Mouse (Mus musculus): ENCODE results near the gene Bhlhb9.
"Not testable (repeated sequence)": the region's sequence is repeated elsewhere in the genome, so short reads cannot be mapped to it uniquely, and the experiment has no call there.

The Bhlhb9 gene
- long read RNA-seq, experiment 1, transcript Bhlhb9-204 (5 exons, 2,812 nt), result major isoform, 5 of 6 reads
- long read RNA-seq, experiment 1, partial matches to known transcripts, result 0 of 6 reads
- long read RNA-seq, experiment 1, other reads (novel, unspliced or antisense), result 0 of 6 reads
- long read RNA-seq, experiment 2, transcript Bhlhb9-204 (5 exons, 2,812 nt), result major isoform, 8 of 20 reads
- long read RNA-seq, experiment 2, partial matches to known transcripts, result 0 of 20 reads
- long read RNA-seq, experiment 2, other reads (novel, unspliced or antisense), result 8 of 20 reads

DNA sequence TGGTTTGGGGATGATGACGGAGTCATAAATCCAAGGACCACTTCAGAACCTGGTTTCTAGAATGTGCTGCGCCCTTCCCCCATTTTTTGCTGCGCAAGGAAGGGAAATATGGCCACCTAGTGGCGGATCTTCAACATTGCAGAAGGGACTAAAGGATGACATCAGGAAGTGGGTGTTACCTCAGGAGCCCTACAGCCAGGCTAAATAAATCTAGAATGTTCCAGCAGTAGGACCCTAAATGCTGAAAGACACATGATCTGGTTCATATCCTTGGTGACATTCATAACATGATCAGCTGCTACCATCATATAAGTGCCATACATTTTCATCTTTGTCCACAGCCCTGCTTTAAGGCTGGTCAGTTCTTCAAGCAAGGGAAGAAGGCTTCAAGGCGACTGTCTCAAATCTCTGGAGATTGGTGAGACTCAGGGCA lies at the start of gene Bhlhb9:
Gene Bhlhb9, plus strand, starts transcription at position 383 of the 433 bp plus-strand sequence.
- intact Hi-C loops (cut with DNase I), result not testable (repeated sequence)

DNA sequence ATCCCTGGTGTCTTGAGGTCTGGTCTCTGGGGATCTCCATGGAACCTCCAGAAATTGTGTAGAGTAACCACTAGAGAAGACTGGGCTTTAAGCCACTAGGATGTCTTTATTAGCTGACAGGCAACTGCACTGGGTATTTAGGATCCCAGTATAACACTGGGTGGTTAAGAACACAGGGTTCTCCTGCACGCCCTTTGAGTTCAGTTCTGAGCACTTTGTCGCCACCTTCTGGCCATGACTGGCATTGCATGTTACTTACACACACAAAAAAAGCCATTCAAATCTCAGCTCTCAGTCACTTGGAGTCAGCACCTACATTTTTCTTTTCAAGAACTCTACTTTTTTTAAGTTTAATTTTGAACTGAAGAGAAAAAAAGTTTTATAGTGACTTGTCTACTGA lies 44.6 kb upstream of the Bhlhb9 start:
- intact Hi-C loops (cut with DNase I), result loop anchor here (10.0 kb wide), 1 partner anchor 88 kb away; no protein-coding TSS in a partner anchor

DNA sequence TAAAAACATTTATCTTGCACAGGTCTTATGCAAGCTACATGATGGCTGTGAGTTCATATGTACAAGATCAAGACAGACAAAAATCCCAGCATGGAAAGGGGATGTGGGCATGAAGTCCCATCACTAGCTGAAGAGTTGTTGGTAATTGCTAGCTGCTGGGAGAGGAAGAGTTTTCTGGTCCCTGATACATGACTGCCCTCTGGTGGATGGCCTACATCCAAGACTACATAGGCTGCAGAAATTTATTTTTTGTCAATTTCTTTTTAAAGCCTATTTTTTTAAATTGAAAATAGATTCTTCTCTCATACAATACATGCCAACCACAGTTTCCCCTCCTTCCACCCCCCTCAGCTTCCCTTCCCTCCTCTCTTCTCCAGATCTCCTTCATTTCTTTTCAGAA lies 35.7 kb upstream of the Bhlhb9 start:
- intact Hi-C loops (cut with DNase I), result no loop called here

DNA sequence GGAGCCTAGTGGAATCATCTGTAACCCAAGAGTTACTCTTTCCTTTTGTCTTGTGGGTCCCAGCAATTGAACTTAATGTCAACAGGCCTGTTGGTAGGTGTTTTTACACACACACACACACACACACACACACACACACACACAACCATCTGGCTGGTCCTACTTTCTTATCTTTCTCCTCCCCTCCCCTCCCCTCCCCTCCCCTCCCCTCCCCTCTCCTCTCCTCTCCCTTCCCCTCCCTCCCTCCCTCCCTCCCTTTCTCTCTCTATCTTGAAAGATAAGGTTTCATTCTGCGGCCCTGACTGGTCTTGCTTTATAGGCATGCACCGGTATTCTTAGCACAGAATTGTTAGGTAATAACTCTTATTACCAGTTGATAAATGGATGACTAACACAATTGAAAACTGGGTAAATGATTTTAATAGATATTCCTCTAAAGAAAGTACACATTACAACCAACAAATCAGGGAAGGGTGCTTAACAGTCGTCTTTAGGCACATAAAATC lies 29.3 kb upstream of the Bhlhb9 start:
- intact Hi-C loops (cut with DNase I), result no loop called here

DNA sequence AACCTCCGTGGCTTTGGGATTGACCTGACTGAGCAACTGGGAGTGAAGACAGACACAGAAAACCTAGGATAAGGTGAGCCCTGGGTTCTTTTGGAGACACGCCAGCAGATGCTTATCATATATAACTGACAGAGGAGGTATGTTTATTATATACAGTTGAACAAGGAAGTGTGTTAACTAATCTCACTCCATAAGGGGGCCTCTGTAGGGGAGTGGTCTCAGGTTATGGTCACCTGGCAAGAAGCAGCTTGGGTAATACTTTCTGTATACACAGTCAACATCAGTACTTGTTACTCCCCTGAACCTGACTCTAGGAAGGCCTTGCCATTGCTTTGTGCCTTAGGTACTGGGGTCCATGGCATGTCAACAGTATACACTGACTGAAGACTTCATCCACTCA lies 28.8 kb upstream of the Bhlhb9 start:
- intact Hi-C loops (cut with DNase I), result no loop called here

DNA sequence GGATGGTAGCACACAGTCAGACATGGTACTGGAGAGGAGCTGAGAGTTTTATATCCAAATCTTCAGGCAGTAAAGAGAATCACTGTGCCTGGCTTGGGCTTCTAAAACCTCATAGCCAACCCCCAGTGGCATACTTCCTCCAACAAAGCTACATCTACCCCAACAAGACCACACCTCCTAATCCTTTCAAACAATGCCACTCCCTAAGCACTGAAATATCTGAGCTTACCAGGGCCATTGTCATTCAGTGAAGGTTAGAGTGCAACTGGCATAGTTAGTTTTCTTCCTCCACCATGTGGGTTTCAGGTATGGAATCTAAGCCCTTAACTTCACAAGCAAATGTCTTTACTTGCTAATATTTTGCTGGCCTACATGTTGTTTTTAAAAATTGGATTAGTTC lies 5.9 kb upstream of the Bhlhb9 start:
- intact Hi-C loops (cut with DNase I), result no loop called here

DNA sequence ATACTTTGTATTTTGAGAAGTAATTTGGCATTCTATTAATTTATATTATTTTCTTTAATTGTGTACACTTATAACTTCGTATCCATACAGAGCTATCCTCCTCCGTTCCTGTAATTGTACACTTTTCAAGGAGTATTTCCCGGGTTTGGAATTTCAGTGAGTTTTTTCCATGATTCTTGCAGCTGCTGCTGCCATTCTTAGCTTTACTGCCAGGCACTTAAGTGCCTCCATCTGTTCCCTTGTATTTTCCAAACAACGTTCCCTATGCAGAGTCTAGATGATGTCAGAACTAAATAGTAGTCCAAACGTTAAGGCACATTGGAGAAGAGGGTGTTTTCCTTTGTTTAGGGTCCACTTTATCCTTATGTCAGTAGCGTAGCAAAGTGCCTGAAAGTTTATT lies 5.1 kb upstream of the Bhlhb9 start:
- intact Hi-C loops (cut with DNase I), result no loop called here

DNA sequence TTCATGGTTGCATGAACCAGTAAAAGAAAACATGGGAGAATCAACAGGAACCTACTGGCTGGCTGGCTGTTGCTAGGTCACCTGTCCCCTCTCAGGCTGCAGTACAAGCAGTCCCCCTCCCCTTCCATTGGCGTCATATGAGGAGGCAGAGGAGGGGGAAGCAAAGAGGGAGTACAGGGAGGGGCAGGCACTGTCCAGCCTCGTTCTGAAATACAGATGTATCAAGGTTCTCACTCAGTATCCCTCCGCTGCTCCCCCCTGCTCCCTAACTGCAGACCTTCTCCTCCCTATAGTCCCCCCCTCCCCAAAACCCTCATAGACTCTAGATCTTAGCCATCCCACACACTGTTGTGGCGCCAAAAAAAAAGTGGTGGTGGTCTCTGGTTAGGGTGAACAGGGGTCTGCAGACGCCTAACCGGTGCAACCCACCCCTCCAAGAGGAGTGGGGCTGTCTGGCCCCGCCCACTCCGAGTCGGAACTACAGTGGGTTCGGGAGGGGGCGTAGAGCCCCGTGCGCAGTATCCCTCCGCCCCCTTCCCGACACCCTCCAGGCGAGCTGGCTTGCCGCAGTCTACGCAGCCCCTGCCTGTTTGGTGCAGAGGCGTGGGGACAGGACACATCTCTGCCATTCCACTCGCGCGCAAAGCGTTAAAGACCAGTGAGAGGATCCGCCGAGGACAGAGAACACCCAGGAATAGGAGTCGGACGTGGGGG lies 1.6 kb upstream of the Bhlhb9 start:
- intact Hi-C loops (cut with DNase I), result not testable (repeated sequence)

DNA sequence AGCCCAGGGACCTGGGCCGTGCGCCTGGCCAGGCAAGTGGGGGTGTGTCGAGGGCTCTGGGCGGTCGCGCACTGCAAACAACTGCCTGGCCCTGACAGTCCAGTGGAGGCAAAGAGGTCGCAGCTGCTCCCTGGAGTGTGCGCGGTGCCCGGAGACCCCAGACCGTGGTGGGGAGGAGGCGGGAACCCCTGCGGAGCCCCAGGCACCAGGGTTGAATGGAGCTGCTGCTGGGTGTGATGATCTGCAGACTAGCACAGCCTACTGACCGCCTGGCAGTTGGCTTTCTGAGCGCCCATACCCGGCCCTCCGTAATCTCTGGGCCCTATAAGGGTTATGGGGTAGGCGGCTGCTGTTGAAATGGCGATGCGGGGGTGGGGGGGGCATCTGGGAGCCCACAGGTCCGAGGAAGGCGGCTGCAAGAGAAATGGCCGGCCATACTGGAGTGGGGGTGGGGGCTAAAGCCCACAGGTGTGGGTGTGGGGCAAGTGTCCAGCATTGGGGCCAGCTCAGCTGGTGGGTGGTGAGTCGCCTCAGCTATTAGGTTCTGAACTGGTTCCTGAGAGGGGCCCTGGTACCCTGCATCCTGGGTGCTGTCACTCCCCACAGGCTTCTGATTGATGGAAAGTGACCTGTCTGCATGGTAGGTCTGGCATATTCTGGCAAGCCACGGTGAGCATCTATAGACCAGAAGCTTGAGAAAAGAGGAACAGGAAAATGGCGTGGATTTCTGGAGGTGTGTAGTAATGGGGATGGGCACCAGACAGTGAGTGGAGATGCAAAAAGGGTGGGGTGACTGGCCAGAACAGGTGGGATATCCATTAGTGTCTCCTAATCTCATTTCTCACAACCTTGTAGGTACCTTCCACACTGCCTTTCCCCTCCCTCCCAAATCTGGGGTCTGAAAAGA lies 836 bp upstream of the Bhlhb9 start:
- intact Hi-C loops (cut with DNase I), result not testable (repeated sequence)

DNA sequence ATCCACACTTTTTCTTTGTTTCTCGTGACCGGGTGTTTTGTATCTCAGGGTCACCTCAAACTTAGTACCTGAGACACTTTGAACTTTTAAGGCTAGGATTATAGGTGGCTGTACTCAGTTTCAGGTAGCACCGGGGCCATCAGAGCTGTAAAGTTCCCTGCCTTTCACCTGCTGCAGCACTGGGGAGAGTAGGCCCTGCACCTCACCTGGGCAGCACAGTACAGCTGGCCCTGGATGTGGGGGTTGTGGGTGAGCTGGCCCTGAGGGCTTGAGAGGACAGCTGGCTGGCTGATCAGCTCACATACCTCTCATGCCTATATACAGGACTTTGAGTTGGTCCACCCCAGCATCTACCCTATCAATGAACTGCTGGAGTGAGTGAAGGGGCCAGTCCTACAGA lies 6.8 kb downstream of the Bhlhb9 start:
- intact Hi-C loops (cut with DNase I), result no loop called here

DNA sequence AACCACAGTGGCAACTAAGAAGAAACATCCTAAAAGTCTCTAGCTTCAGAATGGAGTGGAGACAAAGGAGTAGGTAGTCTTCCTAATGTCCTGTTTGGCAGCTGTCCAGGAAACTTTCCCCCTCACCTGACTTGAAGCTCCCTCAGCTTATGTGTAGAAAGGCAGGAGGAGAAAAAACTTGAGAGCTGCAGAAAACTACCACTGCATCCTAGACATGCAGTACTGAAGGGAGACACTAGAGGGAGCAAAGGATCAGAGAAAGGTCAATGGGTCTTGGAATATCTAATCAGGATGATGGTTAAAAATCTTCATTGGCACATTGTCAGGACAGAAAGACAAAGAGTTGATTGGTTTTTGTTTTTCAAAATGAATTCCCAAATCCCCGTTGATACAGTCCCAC lies 8.4 kb downstream of the Bhlhb9 start:
- intact Hi-C loops (cut with DNase I), result loop anchor here (5.0 kb wide), 1 partner anchor 157 kb away; no protein-coding TSS in a partner anchor

DNA sequence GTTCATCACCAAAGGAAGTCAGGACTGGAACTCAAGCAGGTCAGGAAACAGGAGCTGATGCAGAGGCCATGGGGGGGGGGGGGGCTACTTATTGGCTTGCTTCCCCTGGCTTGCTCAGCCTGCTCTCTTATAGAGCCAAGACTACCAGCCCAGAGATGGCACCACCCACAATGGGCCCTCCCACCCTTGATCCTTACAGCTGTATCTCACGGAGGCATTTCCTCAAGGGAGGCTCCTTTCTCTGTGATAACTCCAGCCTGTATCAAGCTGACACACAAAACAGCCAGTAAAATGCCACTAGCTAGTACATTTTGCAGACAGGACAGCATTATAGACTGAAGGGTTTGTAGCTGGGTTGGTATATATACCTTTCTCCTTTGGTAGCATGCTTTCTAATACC lies 38.5 kb downstream of the Bhlhb9 start:
- intact Hi-C loops (cut with DNase I), result not testable (repeated sequence)

DNA sequence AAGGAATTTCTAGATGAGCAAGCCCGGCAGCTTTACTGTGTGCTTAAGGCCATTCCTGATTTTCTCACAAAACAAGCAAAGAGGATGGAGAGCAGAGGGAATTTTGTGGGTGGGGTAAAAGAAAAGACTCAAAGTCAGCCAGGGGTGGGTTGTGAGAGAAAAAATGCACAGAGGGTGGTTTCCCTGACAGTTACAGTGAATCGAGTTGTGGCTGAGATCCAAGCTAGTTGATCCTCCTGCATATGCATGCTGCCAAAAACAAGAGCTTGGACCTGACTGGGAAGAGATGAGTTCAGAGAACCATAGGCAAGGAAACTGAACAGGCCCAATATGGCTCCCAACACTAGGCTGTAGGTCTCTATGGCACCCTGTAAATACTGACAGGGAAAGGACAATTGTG lies 40.5 kb downstream of the Bhlhb9 start:
- intact Hi-C loops (cut with DNase I), result no loop called here

DNA sequence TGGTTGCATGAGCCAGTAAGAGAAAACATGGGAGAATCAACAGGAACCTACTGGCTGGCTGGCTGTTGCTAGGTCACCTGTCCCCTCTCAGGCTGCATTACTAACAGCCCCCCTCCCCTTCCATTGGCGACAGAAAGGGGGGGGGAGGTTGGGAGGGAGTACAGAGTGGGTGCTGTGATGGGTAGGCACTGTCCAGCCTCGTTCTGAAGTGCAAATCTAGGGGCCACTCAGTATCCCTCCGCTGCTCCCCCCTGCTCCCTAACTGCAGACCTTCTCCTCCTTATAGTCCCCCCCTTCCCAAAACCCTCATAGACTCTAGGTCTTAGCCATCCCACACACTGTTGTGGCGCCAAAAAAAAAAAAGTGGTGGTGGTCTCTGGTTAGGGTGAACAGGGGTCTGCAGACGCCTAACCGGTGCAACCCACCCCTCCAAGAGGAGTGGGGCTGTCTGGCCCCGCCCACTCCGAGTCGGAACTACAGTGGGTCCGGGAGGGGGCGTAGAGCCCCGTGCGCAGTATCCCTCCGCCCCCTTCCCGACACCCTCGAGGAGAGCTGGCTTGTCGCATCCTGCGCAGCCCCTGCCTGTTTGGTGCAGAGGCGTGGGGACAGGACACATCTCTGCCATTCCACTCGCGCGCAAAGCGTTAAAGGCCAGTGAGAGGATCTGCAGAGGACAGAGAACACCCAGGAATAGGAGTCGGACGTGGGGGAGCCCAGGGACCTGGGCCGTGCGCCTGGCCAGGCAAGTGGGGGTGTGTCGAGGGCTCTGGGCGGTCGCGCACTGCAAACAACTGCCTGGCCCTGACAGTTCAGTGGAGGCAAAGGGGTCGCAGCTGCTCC lies 41.3 kb downstream of the Bhlhb9 start, which contains the start of gene Gprasp2:
Gene Gprasp2, plus strand, starts transcription at position 514 of the 840 bp plus-strand sequence.
- intact Hi-C loops (cut with DNase I), result not testable (repeated sequence)

DNA sequence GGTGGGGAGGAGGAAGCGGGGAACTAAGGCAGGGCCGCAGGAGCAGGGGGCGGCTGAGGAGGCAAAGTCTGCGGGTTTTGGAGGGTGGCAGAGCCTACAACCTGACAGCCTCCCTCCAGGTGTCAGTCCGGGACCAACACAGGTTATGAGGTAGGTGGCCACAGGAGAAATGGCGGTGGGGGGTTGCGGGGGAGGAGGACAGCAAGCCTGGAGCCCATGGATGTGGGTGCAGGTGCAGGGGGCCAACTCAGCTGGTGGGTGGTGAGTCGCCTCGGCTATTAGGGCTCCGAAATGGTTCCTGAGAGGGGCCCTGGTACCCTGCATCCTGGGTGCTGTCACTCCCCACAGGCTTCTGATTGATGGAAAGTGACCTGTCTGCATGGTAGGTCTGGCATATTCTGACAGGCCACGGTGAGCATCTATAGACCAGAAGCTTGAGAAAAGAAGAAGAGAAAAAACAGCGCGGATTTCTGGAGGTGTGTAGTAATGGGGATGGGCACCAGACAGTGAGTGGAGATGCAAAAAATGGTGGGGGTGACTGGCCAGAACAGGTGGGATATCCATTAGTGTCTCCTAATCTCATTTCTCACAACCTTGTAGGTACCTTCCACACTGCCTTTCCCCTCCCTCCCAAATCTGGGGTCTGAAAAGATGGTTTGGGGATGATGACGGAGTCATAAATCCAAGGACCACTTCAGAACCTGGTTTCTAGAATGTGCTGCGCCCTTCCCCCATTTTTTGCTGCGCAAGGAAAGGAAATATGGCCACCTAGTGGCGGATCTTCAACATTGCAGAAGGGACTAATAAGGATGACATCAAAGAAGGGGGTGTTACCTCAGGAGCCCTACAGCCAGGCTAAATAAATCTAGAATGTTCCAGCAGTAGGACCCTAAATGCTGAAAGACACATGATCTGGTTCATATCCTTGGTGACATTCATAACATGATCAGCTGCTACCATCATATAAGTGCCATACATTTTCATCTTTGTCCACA lies 42.3 kb downstream of the Bhlhb9 start:
- intact Hi-C loops (cut with DNase I), result not testable (repeated sequence)

DNA sequence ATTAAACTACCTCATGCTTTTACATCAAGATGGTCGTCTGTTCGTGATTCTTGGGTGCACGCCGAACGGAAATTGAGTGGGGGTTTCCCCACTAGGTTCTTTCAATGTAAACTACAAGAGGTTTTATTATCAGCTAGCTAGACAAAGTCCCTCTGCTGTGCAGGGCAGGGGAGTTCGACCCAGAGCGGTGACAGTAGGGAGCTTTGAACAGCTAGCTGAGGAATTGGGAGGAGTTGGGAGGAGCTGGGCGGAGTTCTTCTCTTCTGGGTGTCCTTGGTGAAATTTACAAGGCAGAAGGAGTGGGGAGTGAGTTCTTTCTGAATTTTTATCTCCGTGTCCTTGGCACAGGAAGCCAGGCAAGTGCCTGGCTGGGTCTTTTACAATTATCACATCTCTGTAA lies 69.4 kb downstream of the Bhlhb9 start:
- intact Hi-C loops (cut with DNase I), result not testable (repeated sequence)

DNA sequence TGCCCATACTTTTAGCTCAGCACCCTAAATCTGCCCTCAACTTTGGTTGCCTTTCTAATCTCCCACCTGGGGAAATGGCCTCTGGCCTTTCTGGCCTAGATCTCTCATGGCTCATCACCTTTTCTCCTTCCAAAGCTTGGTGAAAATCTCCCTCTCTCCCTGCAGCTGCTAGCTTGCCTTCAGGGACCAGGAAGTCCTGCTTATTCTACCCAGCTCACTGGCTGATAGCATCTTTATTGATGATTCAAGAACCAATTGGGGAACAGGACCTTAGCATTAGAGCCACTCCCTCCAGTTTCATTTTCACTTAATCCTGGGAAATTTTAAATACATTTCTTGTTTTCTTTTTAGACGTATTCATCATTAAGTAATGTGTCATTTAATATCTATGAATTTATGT lies 79.3 kb downstream of the Bhlhb9 start:
- intact Hi-C loops (cut with DNase I), result no loop called here

DNA sequence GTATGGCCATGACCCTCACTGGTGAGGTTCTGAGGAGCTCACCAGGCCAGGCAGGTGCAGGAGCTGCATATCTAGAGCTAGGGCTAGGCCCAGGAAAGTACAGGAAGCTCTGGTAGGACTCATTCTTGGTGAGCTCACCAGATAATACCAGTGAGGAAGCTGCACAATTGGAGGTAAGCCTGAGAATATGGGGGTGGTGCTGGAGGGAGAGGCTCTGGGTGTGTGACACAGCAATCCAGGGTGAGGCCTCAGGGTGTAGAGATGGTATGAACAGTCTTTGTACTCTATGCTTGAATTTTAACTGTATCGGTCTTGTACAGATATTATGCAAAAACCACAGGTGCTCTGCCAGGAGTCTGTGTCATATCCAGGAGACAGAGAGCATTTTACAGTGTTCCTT lies 82.2 kb downstream of the Bhlhb9 start:
- intact Hi-C loops (cut with DNase I), result no loop called here

Data from adrenal gland (tissue).